Mouse (Mus musculus): ENCODE measurements around the gene Trpv6.

DNA sequence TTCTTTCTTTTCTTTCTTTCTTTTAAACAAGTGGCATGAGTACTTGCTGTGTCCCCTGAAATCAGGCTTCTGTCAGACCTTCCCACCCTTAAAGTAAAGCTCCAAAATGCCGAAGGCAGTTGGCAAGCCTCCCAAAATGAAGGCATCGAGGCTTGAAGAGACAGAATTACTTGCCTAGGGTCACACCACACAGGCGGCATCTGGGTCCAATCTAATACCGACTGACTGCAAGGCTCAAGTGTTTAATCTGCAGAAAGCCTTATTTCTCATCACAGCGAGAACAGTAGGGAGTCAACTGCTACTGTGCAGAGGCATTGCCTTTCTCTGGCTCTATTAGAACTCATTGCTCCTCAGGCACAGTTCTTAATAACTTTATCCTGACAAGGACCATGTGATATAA lies 58.9 kb downstream of the Trpv6 start:
- TF ChIP-seq CTCF (IDR thresholded peaks at IDR 0.05; ENCODE audit: low read depth, low read length) (no peak), POLR2A (IDR thresholded peaks at IDR 0.05; ENCODE audit: borderline replicate concordance, low read depth, low read length) (no peak)

Data from bone marrow macrophage, adult 2 months (primary cell).